Mouse (Mus musculus) neural tube, postnatal 0 days (tissue): ENCODE measurements around the gene D130043K22Rik. TPM values are rescaled to one million over a fixed set of nuclear protein-coding genes. Genes with fewer than 3 reads are reported as not detected.

Source experiments
- polyA plus RNA-seq: library from polyadenylated mRNA; unstranded; fragments of >200 nt; fragmentation: Nextera tagmentation; extraction: Ambion mirVana; gene quantifications from 2 replicates; pipeline ENCODE4 v1.2.1, GENCODE M21; 2015

The D130043K22Rik gene
- polyA plus RNA-seq = 6.2 and 7.8 TPM in 2 replicates

GRCm38 (mm10) chr13:24844983-24845955, at the start of gene D130043K22Rik:
Gene D130043K22Rik (plus strand): TSS chr13:24845135.

DNA sequence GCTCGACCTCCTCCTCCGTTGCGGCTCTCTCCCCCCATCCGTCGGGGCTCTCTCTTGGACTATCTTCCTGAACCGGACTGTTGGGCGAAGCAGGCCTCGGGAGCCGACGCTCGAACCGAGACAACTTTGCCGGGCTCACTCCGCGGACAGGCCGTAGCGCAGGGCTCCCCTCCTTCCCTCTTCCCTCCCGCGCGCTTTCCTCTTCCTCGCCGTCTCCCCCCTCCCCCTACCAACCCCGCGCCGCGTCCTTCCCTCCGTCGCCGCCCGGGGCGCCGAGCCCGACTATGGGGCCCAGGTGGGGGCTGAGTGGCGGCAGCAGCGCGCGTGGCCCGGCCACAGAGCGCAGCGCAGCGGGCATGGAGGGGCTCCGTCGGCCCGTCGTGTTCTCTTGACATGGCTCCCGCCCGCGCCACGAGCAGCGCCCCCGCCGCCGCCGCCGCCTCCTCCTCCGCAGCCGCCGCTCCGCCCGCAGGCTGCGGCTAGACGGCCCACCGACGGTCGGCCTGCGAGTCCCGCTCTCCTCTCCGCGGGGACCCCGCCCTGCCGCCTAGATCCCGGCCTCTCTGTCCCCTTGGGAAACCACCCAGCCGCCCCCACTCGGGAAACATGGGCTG, 43.5 kb upstream of the D130043K22Rik start, which contains the start of gene BC005537:
Gene BC005537 (plus strand): TSS at position 350 of the 614 bp plus-strand sequence.

GRCm38 (mm10) chr13:24831353-24832130, 13.4 kb upstream of the D130043K22Rik start, which contains the start of the genes Acot13 and Tdp2:
Gene Acot13 (minus strand): TSS chr13:24831540.
Gene Tdp2 (plus strand): TSS chr13:24831679.

GRCm38 (mm10) chr13:24937108-24937838, 92.3 kb downstream of the D130043K22Rik start, which contains the start of gene Aldh5a1:
Gene Aldh5a1 (minus strand): TSS chr13:24937661.

DNA sequence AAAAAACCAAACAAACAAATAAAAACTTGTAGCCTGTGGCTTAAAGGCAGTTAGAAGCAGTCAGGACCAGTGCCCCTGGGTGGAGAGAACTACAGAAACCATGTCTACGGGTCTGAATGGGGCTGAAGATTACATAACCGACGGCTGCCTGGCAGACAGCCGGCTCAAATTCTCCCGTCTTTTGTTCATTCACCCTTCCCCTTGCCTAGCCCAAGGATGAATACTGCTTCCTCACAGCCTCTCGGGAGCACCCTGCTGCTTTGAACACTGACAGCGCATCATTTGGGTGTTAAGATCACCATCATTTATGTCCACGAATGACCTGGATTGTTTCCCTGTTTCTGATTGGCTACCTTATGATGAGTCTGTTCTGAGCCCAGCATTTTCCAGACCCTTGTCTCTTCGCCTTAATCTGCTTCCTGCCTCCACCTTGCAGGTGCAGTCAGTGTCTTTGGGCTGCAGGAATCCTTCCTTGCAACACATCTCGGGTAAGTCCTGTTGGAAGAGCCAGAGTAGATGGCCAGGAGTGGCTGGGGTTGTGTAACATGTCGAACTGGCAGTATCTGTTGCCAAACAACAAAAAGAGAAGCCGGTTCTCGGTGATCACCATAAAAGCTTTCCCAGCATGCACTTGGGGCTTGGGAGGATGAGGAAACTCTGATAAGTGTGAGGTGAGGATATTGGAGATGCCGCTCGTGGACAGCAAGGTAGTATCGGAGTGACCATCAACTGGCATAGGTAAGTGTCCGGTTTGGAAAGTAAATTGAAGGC, 97.8 kb downstream of the D130043K22Rik start, which contains the start of gene Gpld1:
Gene Gpld1 (plus strand): TSS at position 641 of the 771 bp plus-strand sequence.

Other genes starting within 250 kb of the D130043K22Rik start
- gene Armh2, start 103.9 kb upstream of the D130043K22Rik start, polyA plus RNA-seq = not detected in 2 replicates
- gene Gmnn, start 83.2 kb upstream of the D130043K22Rik start, polyA plus RNA-seq = 13.3 and 14.0 TPM in 2 replicates
- gene BC005537, start 43.5 kb upstream of the D130043K22Rik start, polyA plus RNA-seq = 16.6 and 18.7 TPM in 2 replicates
- 76.4 and 85.4 TPM in 2 replicates for gene Acot13, start 13.6 kb upstream of the D130043K22Rik start, polyA plus RNA-seq
- gene Tdp2, start 13.5 kb upstream of the D130043K22Rik start, polyA plus RNA-seq = 29.5 TPM in 2 replicates
- gene Aldh5a1, start 92.5 kb downstream of the D130043K22Rik start, polyA plus RNA-seq = 18.9 and 20.0 TPM in 2 replicates
- gene Gpld1, start 98.0 kb downstream of the D130043K22Rik start, polyA plus RNA-seq = 3.1 and 3.6 TPM in 2 replicates
- gene Mrs2, start 175.2 kb downstream of the D130043K22Rik start, polyA plus RNA-seq = 12.9 and 16.1 TPM in 2 replicates
- 2.5 and 4.1 TPM in 2 replicates for gene Dcdc2a, start 210.9 kb downstream of the D130043K22Rik start, polyA plus RNA-seq